Mouse (Mus musculus): Measurements from ENCODE around the gene Ppp1r16b. TPM values are rescaled to one million over a fixed set of nuclear protein-coding genes. Genes with fewer than 3 reads are reported as not detected.

Gene Ppp1r16b
- polyA plus RNA-seq, 1 experiment, result 5.3 TPM

GRCm38 (mm10) chr2:158629414-158629813 lies 35.8 kb upstream of the Ppp1r16b start:
- WGBS, result 90% methylated on average over 1 of the region's 1 CpGs
- H3K4me1 ChIP-seq (ENCODE audit: control insufficient read depth, insufficient read depth, low read length), result no peaks in the 10 kb centered on the region
- TF ChIP-seq CTCF (IDR thresholded peaks at IDR 0.05; ENCODE audit: control insufficient read depth, insufficient read depth, low read length) (peak; percentile 57), POLR2A (IDR thresholded peaks at IDR 0.05; ENCODE audit: borderline replicate concordance, control insufficient read depth, low read depth, low read length) (no peak)

GRCm38 (mm10) chr2:158631873-158632272 lies 33.3 kb upstream of the Ppp1r16b start:
- 89% methylated on average over 5 of the region's 5 CpGs for WGBS
- TF ChIP-seq POLR2A (IDR thresholded peaks at IDR 0.05; ENCODE audit: borderline replicate concordance, control insufficient read depth, low read depth, low read length), result no peak
- no peak for TF ChIP-seq CTCF (IDR thresholded peaks at IDR 0.05; ENCODE audit: control insufficient read depth, insufficient read depth, low read length)
- H3K4me1 ChIP-seq (ENCODE audit: control insufficient read depth, insufficient read depth, low read length), result no peaks in the 10 kb centered on the region

More at GRCm38 (mm10) chr2:158629414-158629813, 35.8 kb upstream of the Ppp1r16b start:
- H3K4me3 ChIP-seq (replicated peaks; ENCODE audit: control insufficient read depth, low read depth, low read length), result no peak overlapping the region
- H3K27ac ChIP-seq (ENCODE audit: control insufficient read depth, insufficient read depth, low read depth, low read length, poor library complexity), result no peak overlapping the region

GRCm38 (mm10) chr2:158641869-158642268 lies 23.3 kb upstream of the Ppp1r16b start:
- H3K4me1 ChIP-seq (ENCODE audit: control insufficient read depth, insufficient read depth, low read length), result no peaks in the 10 kb centered on the region
- no peak overlapping the region for H3K4me3 ChIP-seq (replicated peaks; ENCODE audit: control insufficient read depth, low read depth, low read length)
- no peak overlapping the region for H3K27ac ChIP-seq (ENCODE audit: control insufficient read depth, insufficient read depth, low read depth, low read length, poor library complexity)
- 13% methylated on average over 2 of the region's 2 CpGs for WGBS
- TF ChIP-seq POLR2A (IDR thresholded peaks at IDR 0.05; ENCODE audit: borderline replicate concordance, control insufficient read depth, low read depth, low read length), result no peak
- peak; percentile 93 for TF ChIP-seq CTCF (IDR thresholded peaks at IDR 0.05; ENCODE audit: control insufficient read depth, insufficient read depth, low read length)

More at GRCm38 (mm10) chr2:158631873-158632272, 33.3 kb upstream of the Ppp1r16b start:
- Histone ChIP-seq H3K4me3 (replicated peaks; ENCODE audit: control insufficient read depth, low read depth, low read length) (no peak overlapping the region), H3K27ac (ENCODE audit: control insufficient read depth, insufficient read depth, low read depth, low read length, poor library complexity) (no peak overlapping the region)

- WGBS, result 82% methylated on average over 2 of the region's 2 CpGs
Measured at GRCm38 (mm10) chr2:158642587-158642986, 22.6 kb upstream of the Ppp1r16b start.

GRCm38 (mm10) chr2:158643791-158644190 lies 21.4 kb upstream of the Ppp1r16b start:
- H3K4me1 ChIP-seq (ENCODE audit: control insufficient read depth, insufficient read depth, low read length), result no peaks in the 10 kb centered on the region
- no peak overlapping the region for H3K27ac ChIP-seq (ENCODE audit: control insufficient read depth, insufficient read depth, low read depth, low read length, poor library complexity)
- no peak for TF ChIP-seq CTCF (IDR thresholded peaks at IDR 0.05; ENCODE audit: control insufficient read depth, insufficient read depth, low read length)
- no peak for TF ChIP-seq POLR2A (IDR thresholded peaks at IDR 0.05; ENCODE audit: borderline replicate concordance, control insufficient read depth, low read depth, low read length)
- H3K4me3 ChIP-seq (replicated peaks; ENCODE audit: control insufficient read depth, low read depth, low read length), result no peak overlapping the region
- WGBS, result 37% methylated on average over 3 of the region's 3 CpGs

More at GRCm38 (mm10) chr2:158642587-158642986, 22.6 kb upstream of the Ppp1r16b start:
- TF ChIP-seq POLR2A (IDR thresholded peaks at IDR 0.05; ENCODE audit: borderline replicate concordance, control insufficient read depth, low read depth, low read length) (no peak), CTCF (IDR thresholded peaks at IDR 0.05; ENCODE audit: control insufficient read depth, insufficient read depth, low read length) (no peak)
- no peak overlapping the region for H3K4me3 ChIP-seq (replicated peaks; ENCODE audit: control insufficient read depth, low read depth, low read length)
- no peaks in the 10 kb centered on the region for H3K4me1 ChIP-seq (ENCODE audit: control insufficient read depth, insufficient read depth, low read length)
- no peak overlapping the region for H3K27ac ChIP-seq (ENCODE audit: control insufficient read depth, insufficient read depth, low read depth, low read length, poor library complexity)

GRCm38 (mm10) chr2:158651159-158651908 lies 13.9 kb upstream of the Ppp1r16b start:
- WGBS, result 25% methylated on average over 7 of the region's 7 CpGs
- TF ChIP-seq POLR2A (IDR thresholded peaks at IDR 0.05; ENCODE audit: borderline replicate concordance, control insufficient read depth, low read depth, low read length) (no peak), CTCF (IDR thresholded peaks at IDR 0.05; ENCODE audit: control insufficient read depth, insufficient read depth, low read length) (no peak)
- H3K4me1 ChIP-seq (ENCODE audit: control insufficient read depth, insufficient read depth, low read length), result peaks cover 5% of the 10 kb centered on the region; the same call in 1 of the 2 replicates
- H3K4me3 ChIP-seq (replicated peaks; ENCODE audit: control insufficient read depth, low read depth, low read length), result no peak overlapping the region
- no peak overlapping the region for H3K27ac ChIP-seq (ENCODE audit: control insufficient read depth, insufficient read depth, low read depth, low read length, poor library complexity)

GRCm38 (mm10) chr2:158652985-158653384 lies 12.2 kb upstream of the Ppp1r16b start:
- TF ChIP-seq POLR2A (IDR thresholded peaks at IDR 0.05; ENCODE audit: borderline replicate concordance, control insufficient read depth, low read depth, low read length) (no peak), CTCF (IDR thresholded peaks at IDR 0.05; ENCODE audit: control insufficient read depth, insufficient read depth, low read length) (peak; percentile 95)
- H3K4me1 ChIP-seq (ENCODE audit: control insufficient read depth, insufficient read depth, low read length), result peaks cover 5% of the 10 kb centered on the region; the same call in 1 of the 2 replicates
- WGBS, result 4% methylated on average over 4 of the region's 4 CpGs
- H3K4me3 ChIP-seq (replicated peaks; ENCODE audit: control insufficient read depth, low read depth, low read length), result no peak overlapping the region
- no peak overlapping the region for H3K27ac ChIP-seq (ENCODE audit: control insufficient read depth, insufficient read depth, low read depth, low read length, poor library complexity)

- WGBS, result 41% methylated on average over 9 of the region's 9 CpGs
- Histone ChIP-seq H3K4me3 (replicated peaks; ENCODE audit: control insufficient read depth, low read depth, low read length) (no peak overlapping the region), H3K4me1 (ENCODE audit: control insufficient read depth, insufficient read depth, low read length) (peaks cover 5% of the 10 kb centered on the region; the same call in 1 of the 2 replicates), H3K27ac (ENCODE audit: control insufficient read depth, insufficient read depth, low read depth, low read length, poor library complexity) (no peak overlapping the region)
- TF ChIP-seq POLR2A (IDR thresholded peaks at IDR 0.05; ENCODE audit: borderline replicate concordance, control insufficient read depth, low read depth, low read length) (no peak), CTCF (IDR thresholded peaks at IDR 0.05; ENCODE audit: control insufficient read depth, insufficient read depth, low read length) (no peak)
Measured at GRCm38 (mm10) chr2:158654717-158655116, 10.5 kb upstream of the Ppp1r16b start.
